Mouse (Mus musculus) left cerebral cortex, postnatal 10 days (tissue): ENCODE data around the gene Hs6st2. TPM values are rescaled to one million over a fixed set of nuclear protein-coding genes. Genes with fewer than 3 reads are reported as not detected.

Experiments used
- DNase-seq, 2 experiments: peaks; one replicate each; pipeline ENCODE4 v3.0.0; 2021 to 2022; ENCODE audit warnings: low spot score in 2 of 2, mixed read lengths in 1 of 2; ENCODE audit errors: extremely low spot score in 1 of 2
- intact Hi-C: fragments of 180-260 bp; cut with DNase I; formaldehyde crosslinking; loops from one replicate; pipeline ENCODE4 v1.15.1; 2025
- total RNA-seq, 2 experiments: library from RNA; stranded (reverse); gene quantifications; 2 replicates each; pipeline ENCODE4 v1.2.3; 2021

Gene Hs6st2
- total RNA-seq, 2 experiments from 2014 or later: 64.4 to 77.5 TPM

DNA sequence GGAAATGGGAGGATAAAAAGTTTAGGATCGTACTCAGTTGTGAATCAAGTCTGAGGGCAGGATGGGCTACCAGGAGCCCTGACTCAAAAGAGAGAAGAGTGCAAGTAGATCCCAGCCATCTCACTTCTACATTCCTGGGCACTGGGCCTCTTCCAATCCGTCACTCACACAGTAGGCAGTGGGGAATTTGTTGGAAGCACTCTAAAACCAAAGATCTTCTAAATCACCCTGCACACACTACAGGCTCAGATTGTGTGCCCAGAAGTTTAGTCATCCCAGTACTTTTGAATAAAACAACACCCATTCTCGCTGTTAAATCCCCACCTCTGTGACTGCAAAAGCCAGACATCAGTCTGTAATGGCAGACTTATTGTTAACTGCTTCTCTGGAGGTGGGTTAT is 249.9 kb downstream of the Hs6st2 start:
- intact Hi-C loops: no loop called here
- no peak for DNase-seq

DNA sequence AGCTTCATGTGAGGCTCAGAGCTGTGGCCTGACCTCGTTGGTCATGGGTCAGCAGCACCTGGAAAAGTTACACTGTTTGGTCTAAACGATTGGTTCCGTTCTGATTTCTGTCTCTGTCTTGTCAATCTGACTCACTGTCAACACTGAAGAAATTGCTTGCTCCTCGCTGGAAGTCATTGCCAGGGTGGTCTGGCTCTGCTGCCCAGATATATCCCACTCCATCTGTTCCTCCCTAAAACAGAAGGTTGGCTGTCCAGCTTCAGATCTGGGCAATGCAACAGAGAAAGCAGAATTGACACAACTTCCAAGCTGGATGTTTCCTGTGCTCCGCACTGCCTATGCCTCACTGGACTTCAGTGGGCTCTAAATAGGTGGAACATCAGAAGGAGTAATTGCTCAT is 256.6 kb downstream of the Hs6st2 start:
- no peak for DNase-seq
- intact Hi-C loops: no loop called here

DNA sequence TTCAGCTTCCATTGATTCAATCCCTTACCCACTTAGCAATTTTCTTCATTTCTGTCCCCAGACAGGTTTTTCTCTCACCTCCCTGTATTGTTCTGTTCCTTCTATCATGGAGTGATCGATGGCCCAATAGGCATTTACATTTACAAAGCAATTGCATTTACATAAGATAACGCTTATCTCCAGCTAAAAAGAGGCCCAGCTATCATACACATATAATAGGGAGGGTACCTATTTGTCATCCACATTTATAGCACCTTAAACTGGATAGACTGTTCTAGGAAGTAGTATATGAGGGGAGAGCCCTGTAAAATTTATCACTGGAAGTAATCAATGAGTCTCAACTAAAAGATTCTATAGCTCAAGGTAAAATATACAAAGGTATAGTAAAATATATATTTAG is 271.4 kb downstream of the Hs6st2 start:
- intact Hi-C loops: no loop called here
- no peak for DNase-seq

GRCm38 (mm10) chrX:51397457-51397856 is 284.2 kb downstream of the Hs6st2 start:
- intact Hi-C loops: loop anchor here (5.0 kb wide), 1 partner anchor 515 kb away; no protein-coding TSS in a partner anchor
- peak in 1 of 2 experiments; percentile 5 for DNase-seq

DNA sequence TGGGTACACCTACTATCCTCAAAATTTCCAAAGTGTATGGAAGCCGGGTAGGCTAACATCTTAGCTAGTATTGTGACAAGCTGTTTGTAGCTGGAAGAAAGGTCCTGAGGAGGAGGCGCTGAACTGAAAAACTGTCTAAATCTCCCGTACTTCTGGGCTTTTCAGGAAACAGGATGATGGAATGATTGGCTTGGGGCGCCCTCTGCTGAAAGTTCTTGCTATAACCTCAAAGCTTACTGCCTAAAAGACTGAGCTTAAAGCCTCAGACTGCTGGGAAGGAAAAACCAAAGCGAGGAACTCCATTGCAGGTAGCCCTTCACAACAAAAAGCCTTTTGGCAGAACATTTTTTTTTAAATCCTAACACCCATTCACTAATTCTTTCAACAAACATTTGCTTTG is 307.0 kb downstream of the Hs6st2 start:
- intact Hi-C loops: loop anchor here (2.0 to 5.0 kb wide), 2 partner anchors 308 to 697 kb away; no protein-coding TSS in a partner anchor
- DNase-seq: peak; percentile 57 to 64

DNA sequence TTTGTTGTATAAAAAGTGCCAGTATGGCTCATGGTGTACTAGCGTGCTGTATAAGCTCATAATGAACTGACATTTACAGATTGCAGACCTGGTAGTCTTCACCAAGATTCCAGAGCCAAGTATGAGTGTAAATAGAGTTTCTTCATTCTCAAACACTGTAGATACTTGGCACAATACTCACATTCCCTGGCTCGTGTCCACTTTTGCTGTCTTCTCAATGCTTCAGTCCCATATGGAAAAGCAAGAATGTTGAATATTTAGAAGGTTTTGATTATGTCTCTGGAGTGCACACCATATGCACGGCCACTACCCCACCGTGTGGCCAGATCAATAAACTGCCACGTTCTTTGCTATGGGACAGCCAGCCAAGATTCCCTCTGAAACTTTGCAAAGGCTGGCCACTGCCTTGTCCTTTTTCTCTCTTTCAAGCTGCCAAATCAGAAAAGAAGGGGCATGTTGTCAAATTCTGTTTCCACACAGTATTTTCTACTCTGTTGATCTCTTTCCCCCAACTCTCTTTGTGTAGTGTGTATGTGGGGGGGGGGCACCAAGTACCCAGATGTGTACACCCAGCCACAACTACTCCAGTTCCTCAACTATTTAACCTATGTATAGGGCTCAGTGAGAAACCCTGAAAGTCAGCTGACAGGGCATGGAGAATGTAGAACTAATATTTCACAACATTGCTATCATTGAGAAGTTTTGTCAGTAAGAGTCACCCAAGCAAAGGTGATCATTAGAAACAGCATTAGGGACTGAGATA is 309.0 kb downstream of the Hs6st2 start:
- peak; percentile 18 to 24 for DNase-seq
- intact Hi-C loops: loop anchor here (5.0 kb wide), 1 partner anchor 695 kb away; no protein-coding TSS in a partner anchor

- no peak for DNase-seq
- intact Hi-C loops: no loop called here
These were observed 332.0 kb downstream of the Hs6st2 start for GRCm38 (mm10) chrX:51349682-51350081.

DNA sequence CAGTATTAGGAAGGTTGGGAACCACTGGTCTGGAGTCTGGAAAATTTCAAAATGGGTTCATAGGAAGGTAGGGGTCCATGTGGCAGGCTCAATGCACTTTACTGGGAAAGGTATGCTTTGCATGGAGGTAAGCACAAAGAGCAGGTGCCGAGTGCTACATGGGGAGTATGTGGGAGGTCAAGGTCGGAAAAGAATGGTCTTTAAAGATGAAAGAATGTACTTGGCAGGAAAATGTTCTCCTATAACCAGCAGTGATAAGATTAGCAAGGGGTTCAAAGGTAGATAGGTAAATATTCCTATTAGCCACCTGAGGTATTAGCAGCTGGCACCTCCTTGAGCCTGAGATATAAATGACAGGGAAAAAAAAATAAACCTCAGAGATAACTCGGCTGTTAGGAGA is 338.1 kb downstream of the Hs6st2 start:
- no peak for DNase-seq
- intact Hi-C loops: no loop called here

Other genes starting within 250 kb of the Hs6st2 start
- gene Usp26, start 119.4 kb upstream of the Hs6st2 start, total RNA-seq: not detected